Mouse (Mus musculus) liver, postnatal 0 days (tissue): ENCODE measurements around the gene Mettl16. TPM values are rescaled to one million over a fixed set of nuclear protein-coding genes. Genes with fewer than 3 reads are reported as not detected.

Source experiments
- ATAC-seq: fragments of 200-750 bp; cut with Nextera tagmentation; 2 replicates; pipeline ENCODE4 v1.8.0; 2017; ENCODE audit warnings: mild to moderate bottlenecking, moderate library complexity
- DNase-seq: peaks from one replicate; pipeline ENCODE4 v3.0.0-alpha.2; 2016
- H3K27ac ChIP-seq: fragments of 300-500 bp; sonication (generic); 2 replicates; pipeline ENCODE4 v1.5.1; 2014; ENCODE audit warnings: antibody characterized with exemption, moderate library complexity, mild to moderate bottlenecking, low read depth
- H3K27me3 ChIP-seq: fragments of 300-500 bp; sonication (generic); 2 replicates; pipeline ENCODE4 v1.6.1; 2014; ENCODE audit warnings: low read length, control low read depth, mixed read lengths; ENCODE audit not compliant: insufficient read depth
- H3K36me3 ChIP-seq: fragments of 300-500 bp; sonication (generic); replicated peaks from 2 replicates; pipeline ENCODE4 v1.6.1; 2014; ENCODE audit warnings: mild to moderate bottlenecking, control low read depth, low read length, moderate library complexity, mixed read lengths; ENCODE audit not compliant: insufficient read depth
- H3K4me1 ChIP-seq: fragments of 300-500 bp; sonication (generic); 2 replicates; pipeline ENCODE4 v1.6.1; 2014; ENCODE audit warnings: antibody characterized with exemption, mild to moderate bottlenecking, control low read depth; ENCODE audit not compliant: insufficient read depth
- H3K4me2 ChIP-seq: fragments of 300-500 bp; sonication (generic); 2 replicates; pipeline ENCODE4 v1.6.1; 2014; ENCODE audit warnings: low read depth, mild to moderate bottlenecking, low read length, moderate library complexity, mixed read lengths
- H3K4me3 ChIP-seq: fragments of 300-500 bp; sonication (generic); 2 replicates; pipeline ENCODE4 v1.5.1; 2014; ENCODE audit warnings: low read depth, low read length
- H3K9ac ChIP-seq: fragments of 300-500 bp; sonication (generic); replicated peaks from 2 replicates; pipeline ENCODE4 v1.6.1; 2014; ENCODE audit warnings: mild to moderate bottlenecking, moderate library complexity
- H3K9me3 ChIP-seq: fragments of 300-500 bp; sonication (generic); 2 replicates; pipeline ENCODE4 v1.6.1; 2016; ENCODE audit warnings: mild to moderate bottlenecking, control low read depth, low read length, mixed read lengths
- CTCF ChIP-seq: sonication (generic); IDR thresholded peaks from 2 replicates; pipeline ENCODE4 v1.5.1; 2016; ENCODE audit warnings: antibody characterized with exemption, low read depth
- EP300 ChIP-seq: IDR thresholded peaks from 2 replicates; pipeline ENCODE4 v1.6.1; 2016; ENCODE audit warnings: antibody characterized with exemption, low read depth, mild to moderate bottlenecking
- WGBS: fragments of 180-500 bp; shearing (Covaris S2); extraction: QIAGEN DNeasy Blood & Tissue Kit; methylation state at CpG from one replicate; pipeline ENCODE4 v1.1.7; 2014; ENCODE audit not compliant: insufficient replicate concordance; 5-methylcytosine and 5-hydroxymethylcytosine counted together
- polyA plus RNA-seq: library from polyadenylated mRNA; unstranded; fragments of >200 nt; fragmentation: Nextera tagmentation; extraction: Ambion mirVana; gene quantifications from 2 replicates; pipeline ENCODE4 v1.2.1, GENCODE M21; 2015

The Mettl16 gene
- polyA plus RNA-seq, 1 experiment from 2014 or later = 8.4 TPM

GRCm38 (mm10) chr11:74756631-74757030 is 14.0 kb upstream of the Mettl16 start:
- TF ChIP-seq EP300 = no peak
- no peak for TF ChIP-seq CTCF
- Histone ChIP-seq H3K9me3 (no peaks in the 10 kb centered on the region), H3K9ac (no peak overlapping the region), H3K4me2 (no peak overlapping the region), H3K27ac (no peak overlapping the region), H3K4me1 (no peaks in the 10 kb centered on the region), H3K4me3 (no peak overlapping the region), H3K36me3 (no peaks in the 10 kb centered on the region), H3K27me3 (no peaks in the 10 kb centered on the region)
- ATAC-seq (0 out of 2 replicates have a peak, but pooled peaks have one; percentile 17), DNase-seq (no peak)
- WGBS = 57% methylated on average over 2 of the region's 2 CpGs

- no peak overlapping the region for H3K27ac ChIP-seq
- WGBS = 57% methylated on average over 12 of the region's 12 CpGs
- H3K36me3 ChIP-seq = no peaks in the 10 kb centered on the region
- H3K9me3 ChIP-seq = no peaks in the 10 kb centered on the region
- DNase-seq (no peak), ATAC-seq (no peak)
- no peak overlapping the region for H3K9ac ChIP-seq
- no peaks in the 10 kb centered on the region for H3K27me3 ChIP-seq
- H3K4me1 ChIP-seq = no peaks in the 10 kb centered on the region
- no peak overlapping the region for H3K4me3 ChIP-seq
- no peak for TF ChIP-seq CTCF
- no peak for TF ChIP-seq EP300
- no peak overlapping the region for H3K4me2 ChIP-seq
Observed at GRCm38 (mm10) chr11:74761011-74761705, 9.5 kb upstream of the Mettl16 start.

- Histone ChIP-seq H3K9ac (no peak overlapping the region), H3K27ac (no peak overlapping the region), H3K27me3 (no peaks in the 10 kb centered on the region), H3K4me2 (no peak overlapping the region), H3K9me3 (no peaks in the 10 kb centered on the region), H3K36me3 (no peaks in the 10 kb centered on the region), H3K4me3 (no peak overlapping the region), H3K4me1 (no peaks in the 10 kb centered on the region)
- DNase-seq (no peak), ATAC-seq (no peak)
- TF ChIP-seq CTCF (no peak), EP300 (no peak)
- WGBS = 73% methylated on average over 10 of the region's 10 CpGs
Observed at GRCm38 (mm10) chr11:74763960-74764625, 6.5 kb upstream of the Mettl16 start.

- DNase-seq (no peak), ATAC-seq (no peak)
- no peak overlapping the region for H3K4me3 ChIP-seq
- no peak overlapping the region for H3K9ac ChIP-seq
- 91% methylated on average over 4 of the region's 4 CpGs for whole genome bisulfite sequencing
- no peak for TF ChIP-seq EP300
- no peak for TF ChIP-seq CTCF
- H3K27ac ChIP-seq = no peak overlapping the region
- H3K4me2 ChIP-seq = no peak overlapping the region
- peaks cover 17% of the 10 kb centered on the region for H3K4me1 ChIP-seq
- no peaks in the 10 kb centered on the region for H3K36me3 ChIP-seq
- no peaks in the 10 kb centered on the region for H3K27me3 ChIP-seq
- H3K9me3 ChIP-seq = no peaks in the 10 kb centered on the region
Observed at GRCm38 (mm10) chr11:74767469-74767868, 3.2 kb upstream of the Mettl16 start.

- Histone ChIP-seq H3K27ac (no peak overlapping the region), H3K27me3 (no peaks in the 10 kb centered on the region), H3K4me2 (no peak overlapping the region), H3K36me3 (no peaks in the 10 kb centered on the region), H3K4me1 (peaks cover 17% of the 10 kb centered on the region), H3K9ac (no peak overlapping the region), H3K4me3 (no peak overlapping the region), H3K9me3 (no peaks in the 10 kb centered on the region)
- ATAC-seq = no peak
- TF ChIP-seq EP300 = no peak
- peak; percentile 74 for TF ChIP-seq CTCF
- 38% methylated on average over 6 of the region's 6 CpGs for WGBS
- peak; percentile 60 for DNase-seq
Observed at GRCm38 (mm10) chr11:74768045-74768444, 2.6 kb upstream of the Mettl16 start.

GRCm38 (mm10) chr11:74770037-74770436 is 593 bp upstream of the Mettl16 start:
- no peak for ATAC-seq
- TF ChIP-seq EP300 = no peak
- no peak for TF ChIP-seq CTCF
- 76% methylated on average over 9 of the region's 9 CpGs for WGBS
- Histone ChIP-seq H3K27me3 (no peaks in the 10 kb centered on the region), H3K4me2 (peak overlapping the region; percentile 98), H3K36me3 (peaks cover 11% of the 10 kb centered on the region; the same call in 1 of the 2 replicates), H3K27ac (no peak overlapping the region), H3K9ac (peak overlapping the region; percentile 91), H3K9me3 (no peaks in the 10 kb centered on the region), H3K4me3 (peak overlapping the region; percentile 88), H3K4me1 (peaks cover 17% of the 10 kb centered on the region)
- DNase-seq = no peak
